Mouse (Mus musculus): ENCODE results near the gene Gtf2ird2. TPM values are rescaled to one million over a fixed set of nuclear protein-coding genes. Genes with fewer than 3 reads are reported as not detected.

The Gtf2ird2 gene
- polyA plus RNA-seq, 1 experiment from 2014 or later, result 15.7 TPM

GRCm38 (mm10) chr5:134166642-134167041, 17.2 kb upstream of the Gtf2ird2 start:
- peaks cover 53% of the 10 kb centered on the region for H3K36me3 ChIP-seq
- no peaks in the 10 kb centered on the region for H3K9me3 ChIP-seq
- no peak for ATAC-seq
- 93% methylated on average over 7 of the region's 7 CpGs for WGBS
- no peaks in the 10 kb centered on the region for H3K27me3 ChIP-seq
- H3K4me2 ChIP-seq (replicated peaks), result no peak overlapping the region
- no peak overlapping the region for H3K4me3 ChIP-seq (replicated peaks)
- no peak overlapping the region for H3K27ac ChIP-seq
- peaks cover 9% of the 10 kb centered on the region for H3K4me1 ChIP-seq (replicated peaks)
- H3K9ac ChIP-seq (replicated peaks), result no peak overlapping the region

DNA sequence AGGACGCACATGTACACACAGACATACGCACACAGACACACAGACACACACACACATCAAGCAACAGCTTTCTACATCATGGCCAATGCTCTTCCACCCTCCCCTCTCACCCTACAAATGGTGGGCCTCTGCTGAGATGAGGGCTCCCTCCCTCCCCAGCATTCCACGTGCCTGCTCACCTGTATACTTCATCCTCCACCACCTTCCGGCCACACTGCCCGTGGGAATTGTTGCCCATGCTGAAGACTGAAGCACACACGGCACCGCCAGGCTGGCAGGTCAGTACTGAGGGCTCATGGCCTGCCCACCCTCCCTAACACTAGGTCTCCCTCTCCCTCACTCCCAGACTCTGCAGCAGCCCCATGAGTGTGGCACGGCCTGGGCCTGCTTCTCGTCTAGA, 15.8 kb upstream of the Gtf2ird2 start:
- H3K27ac ChIP-seq, result no peak overlapping the region
- ATAC-seq, result no peak
- no peak overlapping the region for H3K4me2 ChIP-seq (replicated peaks)
- H3K9ac ChIP-seq (replicated peaks), result no peak overlapping the region
- peaks cover 9% of the 10 kb centered on the region for H3K4me1 ChIP-seq (replicated peaks)
- 94% methylated on average over 9 of the region's 9 CpGs for WGBS
- peaks cover 41% of the 10 kb centered on the region for H3K36me3 ChIP-seq
- no peaks in the 10 kb centered on the region for H3K9me3 ChIP-seq
- no peak overlapping the region for H3K4me3 ChIP-seq (replicated peaks)
- H3K27me3 ChIP-seq, result no peaks in the 10 kb centered on the region

- no peak overlapping the region for H3K9ac ChIP-seq (replicated peaks)
- H3K4me1 ChIP-seq (replicated peaks), result peaks cover 9% of the 10 kb centered on the region
- H3K27me3 ChIP-seq, result no peaks in the 10 kb centered on the region
- WGBS, result 93% methylated on average over 10 of the region's 10 CpGs
- H3K27ac ChIP-seq, result no peak overlapping the region
- no peak overlapping the region for H3K4me3 ChIP-seq (replicated peaks)
- H3K9me3 ChIP-seq, result no peaks in the 10 kb centered on the region
- ATAC-seq, result no peak
- H3K36me3 ChIP-seq, result peaks cover 33% of the 10 kb centered on the region
- H3K4me2 ChIP-seq (replicated peaks), result no peak overlapping the region
Measured at GRCm38 (mm10) chr5:134169231-134169630, 14.6 kb upstream of the Gtf2ird2 start.

- Histone ChIP-seq H3K4me1 (replicated peaks) (peaks cover 7% of the 10 kb centered on the region), H3K27ac (no peak overlapping the region), H3K36me3 (peaks cover 30% of the 10 kb centered on the region), H3K4me2 (replicated peaks) (no peak overlapping the region), H3K9me3 (no peaks in the 10 kb centered on the region), H3K27me3 (no peaks in the 10 kb centered on the region), H3K4me3 (replicated peaks) (no peak overlapping the region), H3K9ac (replicated peaks) (no peak overlapping the region)
- WGBS, result 95% methylated on average over 8 of the region's 8 CpGs
- ATAC-seq, result no peak
Measured at GRCm38 (mm10) chr5:134170167-134170566, 13.7 kb upstream of the Gtf2ird2 start.

GRCm38 (mm10) chr5:134173206-134173605, 10.6 kb upstream of the Gtf2ird2 start:
- Histone ChIP-seq H3K4me3 (replicated peaks) (no peak overlapping the region), H3K4me1 (replicated peaks) (peaks cover 14% of the 10 kb centered on the region), H3K36me3 (peaks cover 12% of the 10 kb centered on the region), H3K9me3 (no peaks in the 10 kb centered on the region), H3K9ac (replicated peaks) (no peak overlapping the region), H3K27me3 (no peaks in the 10 kb centered on the region), H3K27ac (no peak overlapping the region), H3K4me2 (replicated peaks) (no peak overlapping the region)
- ATAC-seq, result no peak
- 36% methylated on average over 4 of the region's 4 CpGs for WGBS

- Histone ChIP-seq H3K9ac (replicated peaks) (peak overlapping the region; percentile 74), H3K27ac (peak overlapping the region; percentile 44; the same call in 1 of the 2 replicates), H3K4me3 (replicated peaks) (peak overlapping the region; percentile 95), H3K27me3 (no peaks in the 10 kb centered on the region), H3K9me3 (no peaks in the 10 kb centered on the region), H3K4me2 (replicated peaks) (peak overlapping the region; percentile 89), H3K36me3 (peaks cover 6% of the 10 kb centered on the region; the same call in 1 of the 2 replicates), H3K4me1 (replicated peaks) (peaks cover 14% of the 10 kb centered on the region)
- no peak for ATAC-seq
- WGBS, result 10% methylated on average over 10 of the region's 10 CpGs
Measured at GRCm38 (mm10) chr5:134175696-134176095, 8.1 kb upstream of the Gtf2ird2 start.

- H3K27ac ChIP-seq, result peak within 1 kb of the TSS; percentile 44; the same call in 1 of the 2 replicates
- H3K4me3 ChIP-seq (replicated peaks), result peak within 1 kb of the TSS; percentile 95
- ATAC-seq, result peak; percentile 93
- peak within 1 kb of the TSS; percentile 89 for H3K4me2 ChIP-seq (replicated peaks)
- H3K27me3 ChIP-seq, result no peaks in the 10 kb centered on the region
- H3K4me1 ChIP-seq (replicated peaks), result peaks cover 14% of the 10 kb centered on the region
- peak within 1 kb of the TSS; percentile 74 for H3K9ac ChIP-seq (replicated peaks)
- WGBS, result under 1% methylated on average over 72 of the region's 72 CpGs
- H3K36me3 ChIP-seq, result peaks cover under 1% of the 10 kb centered on the region; the same call in 1 of the 2 replicates
- no peaks in the 10 kb centered on the region for H3K9me3 ChIP-seq
Measured at GRCm38 (mm10) chr5:134176169-134176881, 7.5 kb upstream of the Gtf2ird2 start, which contains the start of gene Rcc1l. Gene Rcc1l (minus strand): TSS chr5:134176774.

- ATAC-seq, result no peak
- Histone ChIP-seq H3K4me1 (replicated peaks) (peaks cover 30% of the 10 kb centered on the region), H3K4me2 (replicated peaks) (no peak overlapping the region), H3K36me3 (no peaks in the 10 kb centered on the region), H3K9me3 (no peaks in the 10 kb centered on the region), H3K27ac (no peak overlapping the region), H3K27me3 (no peaks in the 10 kb centered on the region), H3K4me3 (replicated peaks) (no peak overlapping the region), H3K9ac (replicated peaks) (no peak overlapping the region)
- WGBS, result 78% methylated on average over 7 of the region's 7 CpGs
Measured at GRCm38 (mm10) chr5:134178536-134178935, 5.3 kb upstream of the Gtf2ird2 start.

DNA sequence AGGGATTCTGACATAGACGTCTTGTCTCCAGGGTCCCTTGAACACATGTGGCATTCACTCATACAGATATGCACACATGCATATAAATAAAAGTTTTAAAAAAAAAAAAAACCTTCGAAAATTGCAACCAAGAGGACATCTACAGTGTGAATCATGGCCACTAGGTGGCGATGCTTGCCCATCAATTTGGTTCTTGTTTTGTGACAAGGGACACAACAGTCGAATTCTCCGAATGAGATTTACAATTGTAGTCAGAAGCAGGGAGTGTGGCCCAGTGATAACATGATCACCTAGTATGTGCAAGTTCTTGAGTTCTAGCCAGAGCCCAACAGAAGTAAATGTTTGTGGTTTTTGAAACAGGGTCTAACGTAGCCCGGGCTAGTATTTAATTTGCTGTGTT, 3.9 kb upstream of the Gtf2ird2 start:
- no peak overlapping the region for H3K9ac ChIP-seq (replicated peaks)
- ATAC-seq, result no peak
- no peak overlapping the region for H3K4me2 ChIP-seq (replicated peaks)
- no peaks in the 10 kb centered on the region for H3K9me3 ChIP-seq
- no peak overlapping the region for H3K4me3 ChIP-seq (replicated peaks)
- H3K27ac ChIP-seq, result no peak overlapping the region
- 28% methylated on average over 7 of the region's 7 CpGs for WGBS
- H3K4me1 ChIP-seq (replicated peaks), result peaks cover 32% of the 10 kb centered on the region
- H3K27me3 ChIP-seq, result no peaks in the 10 kb centered on the region
- no peaks in the 10 kb centered on the region for H3K36me3 ChIP-seq

GRCm38 (mm10) chr5:134182172-134182571, 1.6 kb upstream of the Gtf2ird2 start:
- no peaks in the 10 kb centered on the region for H3K36me3 ChIP-seq
- no peaks in the 10 kb centered on the region for H3K27me3 ChIP-seq
- 67% methylated on average over 3 of the region's 3 CpGs for WGBS
- H3K4me3 ChIP-seq (replicated peaks), result no peak overlapping the region
- no peak for ATAC-seq
- no peak overlapping the region for H3K27ac ChIP-seq
- H3K4me2 ChIP-seq (replicated peaks), result 0 out of 2 replicates have a peak overlapping the region, but pooled peaks have one; percentile 83
- peaks cover 19% of the 10 kb centered on the region for H3K4me1 ChIP-seq (replicated peaks)
- peak overlapping the region; percentile 49; the same call in 1 of the 2 replicates for H3K9ac ChIP-seq (replicated peaks)
- no peaks in the 10 kb centered on the region for H3K9me3 ChIP-seq

- ATAC-seq, result no peak
- 70% methylated on average over 4 of the region's 4 CpGs for WGBS
- Histone ChIP-seq H3K36me3 (no peaks in the 10 kb centered on the region), H3K9ac (replicated peaks) (peak overlapping the region; percentile 79), H3K27me3 (no peaks in the 10 kb centered on the region), H3K4me3 (replicated peaks) (peak overlapping the region; percentile 66), H3K9me3 (no peaks in the 10 kb centered on the region), H3K27ac (no peak overlapping the region), H3K4me2 (replicated peaks) (peak overlapping the region; percentile 83), H3K4me1 (replicated peaks) (peaks cover 19% of the 10 kb centered on the region)
Measured at GRCm38 (mm10) chr5:134182735-134183134, 1.1 kb upstream of the Gtf2ird2 start.

GRCm38 (mm10) chr5:134183162-134183561, 657 bp upstream of the Gtf2ird2 start:
- peak overlapping the region; percentile 83 for H3K4me2 ChIP-seq (replicated peaks)
- H3K27me3 ChIP-seq, result no peaks in the 10 kb centered on the region
- H3K4me3 ChIP-seq (replicated peaks), result peak overlapping the region; percentile 66
- peak overlapping the region; percentile 95; the same call in 1 of the 2 replicates for H3K27ac ChIP-seq
- 63% methylated on average over 7 of the region's 7 CpGs for WGBS
- peak overlapping the region; percentile 79 for H3K9ac ChIP-seq (replicated peaks)
- peaks cover 19% of the 10 kb centered on the region for H3K4me1 ChIP-seq (replicated peaks)
- no peak for ATAC-seq
- no peaks in the 10 kb centered on the region for H3K36me3 ChIP-seq
- H3K9me3 ChIP-seq, result no peaks in the 10 kb centered on the region
